Mouse (Mus musculus) liver, adult (tissue): ENCODE data around the gene Wdr44.

Experiments
- GATA4 ChIP-seq: IDR thresholded peaks from 2 replicates; pipeline ENCODE4 v1.6.1; 2014; ENCODE audit warnings: mild to moderate bottlenecking, low read length; ENCODE audit not compliant: insufficient replicate concordance

The Wdr44 gene

DNA sequence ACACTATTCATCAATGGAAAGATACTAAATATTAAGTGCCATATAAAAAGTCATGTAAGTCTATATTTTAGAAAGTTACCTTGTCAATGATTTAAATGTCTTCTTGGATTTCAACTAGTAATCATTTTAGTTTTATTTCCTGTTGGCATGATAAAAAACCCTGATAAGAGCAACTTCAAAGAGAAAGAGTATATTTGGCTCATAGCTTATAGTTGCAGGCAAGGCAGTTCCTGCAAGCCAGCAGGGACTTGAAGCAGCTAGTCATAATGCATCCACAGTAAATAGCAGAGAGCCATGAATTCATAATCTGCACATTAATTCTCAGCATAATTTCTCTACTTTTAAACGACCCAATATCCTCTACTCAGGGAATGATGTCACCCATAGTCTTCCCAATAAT is 75.0 kb downstream of the Wdr44 start:
- no peak for TF ChIP-seq GATA4

DNA sequence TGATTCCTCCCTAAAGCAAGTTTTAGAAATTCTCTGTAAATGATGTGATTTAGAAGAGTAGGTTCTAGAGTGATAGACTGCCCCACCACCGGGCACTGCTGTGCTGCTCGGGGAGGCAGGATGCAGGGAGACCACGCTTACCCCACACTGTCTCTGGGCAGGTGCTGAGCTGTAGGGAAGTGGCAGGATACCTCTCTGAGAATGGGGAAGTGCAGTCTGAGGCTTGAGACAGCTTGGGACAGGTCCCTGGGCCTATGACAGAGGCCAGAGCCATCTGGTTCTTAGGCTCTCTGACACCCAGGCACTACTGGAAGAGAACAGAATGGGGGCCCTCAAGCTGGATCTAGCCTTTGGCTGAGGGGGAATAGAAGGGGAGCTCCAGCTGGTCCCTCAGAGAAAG is 114.3 kb downstream of the Wdr44 start:
- no peak for TF ChIP-seq GATA4

DNA sequence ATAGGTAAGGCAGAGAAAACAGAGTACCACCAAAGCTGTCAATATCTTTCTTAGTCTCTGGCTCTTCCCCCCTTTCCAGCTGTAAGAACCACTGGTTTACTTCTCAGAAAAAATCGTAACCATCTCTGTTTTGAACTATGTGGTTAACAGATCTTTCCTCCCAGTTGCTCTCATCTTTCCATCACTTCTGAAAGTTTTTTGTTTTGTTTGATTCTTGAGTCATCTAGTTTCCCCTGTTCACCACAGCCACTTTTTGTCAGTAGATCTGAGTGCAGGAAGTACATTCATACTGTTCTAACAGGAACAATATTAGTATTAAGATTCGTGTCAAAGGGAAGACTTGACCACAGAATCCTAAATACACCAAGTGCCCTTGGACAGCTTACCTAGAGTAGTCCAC is 117.5 kb downstream of the Wdr44 start:
- no peak for TF ChIP-seq GATA4

DNA sequence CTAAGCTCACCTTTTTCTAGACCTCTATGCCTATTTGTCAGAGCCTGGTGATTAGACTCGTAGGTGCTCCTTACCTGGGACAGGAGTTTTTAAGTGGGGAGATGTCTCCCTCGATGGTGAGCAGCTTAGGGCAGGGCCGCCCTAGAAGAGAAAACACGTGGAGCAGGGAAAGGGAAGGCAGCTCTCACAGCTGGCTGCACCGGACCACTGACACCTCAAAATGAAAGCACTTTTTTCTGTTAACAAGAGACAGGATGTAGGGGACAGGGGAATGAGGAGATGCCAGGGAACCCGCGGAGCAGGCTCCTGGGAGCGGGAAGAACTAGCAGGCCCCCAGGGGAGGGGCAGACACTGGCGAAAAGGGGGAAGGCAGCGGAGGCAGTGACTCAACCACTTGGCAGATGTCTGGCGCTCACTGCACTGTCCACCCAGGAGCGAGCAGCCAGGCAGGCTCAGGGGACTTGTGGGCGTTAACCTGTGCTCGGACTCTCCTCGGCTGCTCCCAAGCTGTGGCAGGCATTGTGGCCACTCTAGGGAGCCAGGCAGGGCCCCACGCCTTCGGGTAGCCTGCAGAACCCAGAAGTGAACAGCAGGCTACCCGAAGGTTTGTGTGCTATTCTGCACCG is 130.7 kb downstream of the Wdr44 start:
- no peak for TF ChIP-seq GATA4

DNA sequence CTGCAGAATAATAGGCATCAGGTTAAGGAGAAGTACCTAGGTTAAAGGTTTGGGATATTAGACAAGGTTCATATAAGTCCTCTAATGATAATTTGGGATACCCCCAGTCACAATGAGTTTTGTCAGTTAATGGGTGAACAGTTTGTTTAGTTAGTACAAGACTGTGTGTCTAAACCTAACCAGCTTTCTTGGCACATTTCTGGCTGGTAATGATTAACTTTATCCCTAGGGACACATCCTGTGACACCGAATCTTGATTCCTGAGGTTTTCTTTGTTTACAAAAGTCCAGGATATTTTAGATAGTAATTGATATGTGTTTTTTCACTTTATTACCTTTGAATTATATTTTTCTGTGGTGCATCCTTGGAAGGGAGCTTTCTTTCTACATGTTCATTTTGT is 148.1 kb downstream of the Wdr44 start:
- TF ChIP-seq GATA4 = no peak
